Mouse (Mus musculus) limb, embryonic 15.5 days (tissue): ENCODE measurements at regions not wholly inside any gene's neighbourhood (a gene's known extent, or its start where the extent isn't known, plus 50 kb on each side); places are given as distances from the start of the nearest gene placed in this dataset.

Source experiments
- ATAC-seq: fragments of 200-750 bp; cut with Nextera tagmentation; 2 replicates; pipeline ENCODE4 v1.8.0; 2017; ENCODE audit warnings: low read depth, moderate TSS enrichment; ENCODE audit not compliant: insufficient number of reproducible peaks, low FRiP score, low TSS enrichment
- H3K27ac ChIP-seq: fragments of 300-500 bp; sonication (generic); 2 replicates; pipeline ENCODE4 v1.5.1; 2015; ENCODE audit warnings: moderate library complexity, mild to moderate bottlenecking, inconsistent platforms
- H3K27me3 ChIP-seq: fragments of 300-500 bp; sonication (generic); 2 replicates; pipeline ENCODE4 v1.6.1; 2015; ENCODE audit warnings: inconsistent platforms
- H3K36me3 ChIP-seq: fragments of 300-500 bp; sonication (generic); 2 replicates; pipeline ENCODE4 v1.6.1; 2015; ENCODE audit warnings: inconsistent platforms
- H3K4me1 ChIP-seq: fragments of 300-500 bp; sonication (generic); 2 replicates; pipeline ENCODE4 v1.6.1; 2015; ENCODE audit warnings: inconsistent platforms
- H3K4me2 ChIP-seq: fragments of 300-500 bp; sonication (generic); 2 replicates; pipeline ENCODE4 v1.6.1; 2015; ENCODE audit warnings: mild to moderate bottlenecking, inconsistent platforms
- H3K4me3 ChIP-seq: fragments of 300-500 bp; sonication (generic); 2 replicates; pipeline ENCODE4 v1.5.1; 2015; ENCODE audit warnings: mild to moderate bottlenecking, inconsistent platforms
- H3K9ac ChIP-seq: fragments of 300-500 bp; sonication (generic); 2 replicates; pipeline ENCODE4 v1.6.1; 2015; ENCODE audit warnings: inconsistent platforms
- H3K9me3 ChIP-seq: fragments of 300-500 bp; sonication (generic); 2 replicates; pipeline ENCODE4 v1.6.1; 2016; ENCODE audit warnings: inconsistent platforms
- WGBS: fragments of 180-500 bp; shearing (Covaris S2); methylation state at CpG from one replicate; pipeline ENCODE4 v1.1.7; 2015; 5-methylcytosine and 5-hydroxymethylcytosine counted together

GRCm38 (mm10) chr3:144273115-144273514, 68.1 kb upstream of the Lmo4 start:
- Histone ChIP-seq H3K4me3 (no peak overlapping the region), H3K9me3 (no peaks in the 10 kb centered on the region), H3K4me1 (no peaks in the 10 kb centered on the region), H3K4me2 (no peak overlapping the region), H3K36me3 (no peaks in the 10 kb centered on the region), H3K27me3 (no peaks in the 10 kb centered on the region), H3K27ac (no peak overlapping the region), H3K9ac (no peak overlapping the region)
- WGBS = 83% methylated on average over 5 of the region's 5 CpGs
- ATAC-seq = no peak

- H3K4me1 ChIP-seq = no peaks in the 10 kb centered on the region
- H3K4me2 ChIP-seq = no peak overlapping the region
- no peaks in the 10 kb centered on the region for H3K36me3 ChIP-seq
- H3K9me3 ChIP-seq = no peaks in the 10 kb centered on the region
- no peak overlapping the region for H3K27ac ChIP-seq
- H3K9ac ChIP-seq = no peak overlapping the region
- no peak for ATAC-seq
- H3K4me3 ChIP-seq = no peak overlapping the region
- 81% methylated on average over 6 of the region's 6 CpGs for WGBS
- H3K27me3 ChIP-seq = no peaks in the 10 kb centered on the region
Measured at GRCm38 (mm10) chr3:144270206-144270605, 65.2 kb upstream of the Lmo4 start.

GRCm38 (mm10) chr3:144264554-144264953, 59.5 kb upstream of the Lmo4 start:
- Histone ChIP-seq H3K27me3 (no peaks in the 10 kb centered on the region), H3K9ac (no peak overlapping the region), H3K4me1 (no peaks in the 10 kb centered on the region), H3K4me2 (no peak overlapping the region), H3K36me3 (no peaks in the 10 kb centered on the region), H3K4me3 (no peak overlapping the region), H3K27ac (no peak overlapping the region), H3K9me3 (no peaks in the 10 kb centered on the region)
- WGBS = 60% methylated on average over 3 of the region's 3 CpGs
- no peak for ATAC-seq

- Histone ChIP-seq H3K9ac (no peak overlapping the region), H3K27ac (no peak overlapping the region), H3K27me3 (no peaks in the 10 kb centered on the region), H3K4me2 (no peak overlapping the region), H3K36me3 (no peaks in the 10 kb centered on the region), H3K4me3 (no peak overlapping the region), H3K4me1 (no peaks in the 10 kb centered on the region), H3K9me3 (no peaks in the 10 kb centered on the region)
- WGBS = 70% methylated on average over 2 of the region's 2 CpGs
- no peak for ATAC-seq
Measured at GRCm38 (mm10) chr3:144260886-144261285, 55.9 kb upstream of the Lmo4 start.

GRCm38 (mm10) chr3:144257714-144258517, 52.9 kb upstream of the Lmo4 start:
- 68% methylated on average over 6 of the region's 6 CpGs for WGBS
- ATAC-seq = no peak
- no peak overlapping the region for H3K27ac ChIP-seq
- H3K4me1 ChIP-seq = no peaks in the 10 kb centered on the region
- H3K9me3 ChIP-seq = no peaks in the 10 kb centered on the region
- H3K9ac ChIP-seq = no peak overlapping the region
- no peak overlapping the region for H3K4me3 ChIP-seq
- H3K4me2 ChIP-seq = no peak overlapping the region
- no peaks in the 10 kb centered on the region; the same call in 1 of the 2 replicates for H3K27me3 ChIP-seq
- H3K36me3 ChIP-seq = no peaks in the 10 kb centered on the region

GRCm38 (mm10) chr3:144257196-144257595, 52.2 kb upstream of the Lmo4 start:
- 77% methylated on average over 9 of the region's 9 CpGs for WGBS
- ATAC-seq = no peak

GRCm38 (mm10) chr3:144255596-144256550, 50.9 kb upstream of the Lmo4 start:
- no peak for ATAC-seq
- H3K9me3 ChIP-seq = no peaks in the 10 kb centered on the region
- no peak overlapping the region for H3K4me3 ChIP-seq
- H3K27ac ChIP-seq = no peak overlapping the region
- H3K9ac ChIP-seq = no peak overlapping the region
- no peaks in the 10 kb centered on the region for H3K36me3 ChIP-seq
- no peaks in the 10 kb centered on the region; the same call in 1 of the 2 replicates for H3K27me3 ChIP-seq
- WGBS = 62% methylated on average over 12 of the region's 12 CpGs
- no peaks in the 10 kb centered on the region for H3K4me1 ChIP-seq
- H3K4me2 ChIP-seq = no peak overlapping the region

More at GRCm38 (mm10) chr3:144257196-144257595, 52.2 kb upstream of the Lmo4 start:
- Histone ChIP-seq H3K27me3 (no peaks in the 10 kb centered on the region; the same call in 1 of the 2 replicates), H3K4me1 (no peaks in the 10 kb centered on the region), H3K4me3 (no peak overlapping the region), H3K27ac (no peak overlapping the region), H3K9me3 (no peaks in the 10 kb centered on the region), H3K9ac (no peak overlapping the region), H3K4me2 (no peak overlapping the region), H3K36me3 (no peaks in the 10 kb centered on the region)
